Mouse (Mus musculus): ENCODE results near the gene Elac2.

DNA sequence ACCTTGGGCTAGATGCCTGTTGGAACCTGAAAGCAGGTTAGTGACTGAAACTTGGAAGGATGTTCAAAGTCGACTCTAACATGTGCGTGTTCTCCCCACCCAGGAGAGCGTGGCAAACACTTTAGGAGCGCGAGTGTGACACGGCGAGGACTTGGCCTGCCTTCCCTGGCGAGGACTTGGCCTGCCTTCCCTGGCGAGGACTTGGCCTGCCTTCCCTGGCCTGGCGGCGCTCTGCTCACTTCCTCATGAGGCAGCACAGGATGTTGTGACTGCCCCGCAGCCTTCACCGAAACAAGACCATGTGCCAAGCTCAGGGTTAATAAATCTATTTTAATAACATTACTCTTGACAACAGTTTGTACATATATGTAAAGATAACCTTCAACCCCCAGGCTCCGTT lies 22.9 kb downstream of the Elac2 start:
- no peak for TF ChIP-seq CTCF (IDR thresholded peaks at IDR 0.05; ENCODE audit: control insufficient read depth, insufficient read depth, low read length)
- no peak for TF ChIP-seq POLR2A (IDR thresholded peaks at IDR 0.05; ENCODE audit: borderline replicate concordance, control insufficient read depth, low read depth, low read length)

Measured in bone marrow, adult 2 months (tissue).